Mouse (Mus musculus): ENCODE results near the gene Rab17. TPM values are rescaled to one million over a fixed set of nuclear protein-coding genes. Genes with fewer than 3 reads are reported as not detected.

Rab17 gene
- polyA plus RNA-seq, 1 experiment from 2014 or later = 0.71 TPM

- no peak for ATAC-seq (ENCODE audit: low FRiP score)
- Histone ChIP-seq H3K9ac (no peak overlapping the region), H3K4me1 (no peaks in the 10 kb centered on the region), H3K36me3 (no peaks in the 10 kb centered on the region), H3K4me2 (replicated peaks) (no peak overlapping the region), H3K9me3 (replicated peaks) (no peaks in the 10 kb centered on the region), H3K4me3 (no peak overlapping the region), H3K27ac (no peak overlapping the region), H3K27me3 (0 out of 2 replicates have a peak, but pooled peaks cover 3% of the 10 kb centered on the region)
- WGBS = 74% methylated on average over 11 of the region's 11 CpGs
These were observed 15.8 kb downstream of the Rab17 start for GRCm38 (mm10) chr1:90953688-90954087.

DNA sequence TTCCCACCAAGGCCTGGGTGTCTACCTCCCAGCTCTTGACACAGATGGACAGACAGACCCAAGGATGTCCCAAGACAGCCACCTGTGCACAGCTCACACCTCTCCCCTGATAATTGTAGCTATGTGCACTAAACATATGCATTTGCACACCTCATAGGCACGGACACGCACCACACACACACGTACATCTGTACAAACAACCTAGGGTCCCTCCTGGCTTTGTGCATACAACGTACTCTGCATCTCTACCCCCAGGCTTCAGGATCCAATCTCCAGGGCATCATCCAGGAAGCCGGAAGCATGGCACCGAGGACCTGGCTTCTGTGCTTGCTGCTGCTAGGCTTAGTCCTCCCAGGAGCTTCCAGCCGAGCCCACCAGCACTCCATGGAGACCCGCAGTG is 16.7 kb downstream of the Rab17 start, which contains the start of gene Prlh:
Gene Prlh (plus strand): TSS at position 301 of the 400 bp plus-strand sequence.
- 85% methylated on average over 8 of the region's 8 CpGs for WGBS
- Histone ChIP-seq H3K27ac (no peak within 1 kb of the TSS), H3K4me3 (no peak within 1 kb of the TSS), H3K27me3 (no peaks in the 10 kb centered on the region), H3K36me3 (no peaks in the 10 kb centered on the region), H3K4me2 (replicated peaks) (no peak within 1 kb of the TSS), H3K9me3 (replicated peaks) (no peaks in the 10 kb centered on the region), H3K9ac (no peak within 1 kb of the TSS), H3K4me1 (no peaks in the 10 kb centered on the region)
- no peak for ATAC-seq (ENCODE audit: low FRiP score)

GRCm38 (mm10) chr1:90951670-90952069 is 17.8 kb downstream of the Rab17 start:
- no peaks in the 10 kb centered on the region for H3K4me1 ChIP-seq
- no peak overlapping the region for H3K27ac ChIP-seq
- no peaks in the 10 kb centered on the region for H3K9me3 ChIP-seq (replicated peaks)
- no peak overlapping the region for H3K9ac ChIP-seq
- no peak for ATAC-seq (ENCODE audit: low FRiP score)
- H3K27me3 ChIP-seq = no peaks in the 10 kb centered on the region
- no peak overlapping the region for H3K4me2 ChIP-seq (replicated peaks)
- H3K36me3 ChIP-seq = no peaks in the 10 kb centered on the region
- H3K4me3 ChIP-seq = no peak overlapping the region
- 80% methylated on average over 7 of the region's 7 CpGs for WGBS

- H3K27ac ChIP-seq = no peak overlapping the region
- no peaks in the 10 kb centered on the region for H3K27me3 ChIP-seq
- H3K36me3 ChIP-seq = no peaks in the 10 kb centered on the region
- H3K4me1 ChIP-seq = no peaks in the 10 kb centered on the region
- H3K9me3 ChIP-seq (replicated peaks) = no peaks in the 10 kb centered on the region
- no peak for ATAC-seq (ENCODE audit: low FRiP score)
- H3K4me2 ChIP-seq (replicated peaks) = no peak overlapping the region
- H3K4me3 ChIP-seq = no peak overlapping the region
- no peak overlapping the region for H3K9ac ChIP-seq
- 81% methylated on average over 9 of the region's 9 CpGs for WGBS
These were observed 20.2 kb downstream of the Rab17 start for GRCm38 (mm10) chr1:90949309-90949708.

DNA sequence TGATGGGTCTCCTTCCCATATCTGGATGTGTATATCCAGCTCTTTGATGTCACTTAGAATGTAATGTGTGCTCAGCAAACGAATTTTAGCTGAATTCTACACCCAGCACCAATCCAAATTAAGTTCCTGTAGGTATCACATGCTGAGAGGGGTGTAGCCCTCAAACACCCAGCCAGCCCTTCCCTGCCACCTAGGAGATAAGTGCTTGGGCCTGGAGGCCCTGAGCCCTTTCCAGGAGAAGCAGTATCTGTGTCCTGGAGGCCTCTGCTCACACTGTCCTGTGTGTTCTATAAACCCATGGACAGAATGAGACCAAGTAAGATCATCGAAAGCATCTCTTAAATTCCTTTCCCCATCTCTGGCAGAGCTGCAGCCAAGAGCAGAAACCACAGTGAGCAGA is 22.2 kb downstream of the Rab17 start:
- Histone ChIP-seq H3K27ac (no peak overlapping the region), H3K9me3 (replicated peaks) (no peaks in the 10 kb centered on the region), H3K4me1 (no peaks in the 10 kb centered on the region), H3K36me3 (no peaks in the 10 kb centered on the region), H3K27me3 (no peaks in the 10 kb centered on the region), H3K4me3 (no peak overlapping the region), H3K4me2 (replicated peaks) (no peak overlapping the region), H3K9ac (no peak overlapping the region)
- no peak for ATAC-seq (ENCODE audit: low FRiP score)
- WGBS = 70% methylated on average over 2 of the region's 2 CpGs

- no peaks in the 10 kb centered on the region for H3K4me1 ChIP-seq
- H3K36me3 ChIP-seq = no peaks in the 10 kb centered on the region
- ATAC-seq (ENCODE audit: low FRiP score) = no peak
- 45% methylated on average over 10 of the region's 10 CpGs for WGBS
- H3K27me3 ChIP-seq = no peaks in the 10 kb centered on the region
- no peak overlapping the region for H3K27ac ChIP-seq
- H3K4me2 ChIP-seq (replicated peaks) = no peak overlapping the region
- H3K9ac ChIP-seq = no peak overlapping the region
- no peaks in the 10 kb centered on the region for H3K9me3 ChIP-seq (replicated peaks)
- no peak overlapping the region for H3K4me3 ChIP-seq
These were observed 24.3 kb downstream of the Rab17 start for GRCm38 (mm10) chr1:90945171-90945570.

DNA sequence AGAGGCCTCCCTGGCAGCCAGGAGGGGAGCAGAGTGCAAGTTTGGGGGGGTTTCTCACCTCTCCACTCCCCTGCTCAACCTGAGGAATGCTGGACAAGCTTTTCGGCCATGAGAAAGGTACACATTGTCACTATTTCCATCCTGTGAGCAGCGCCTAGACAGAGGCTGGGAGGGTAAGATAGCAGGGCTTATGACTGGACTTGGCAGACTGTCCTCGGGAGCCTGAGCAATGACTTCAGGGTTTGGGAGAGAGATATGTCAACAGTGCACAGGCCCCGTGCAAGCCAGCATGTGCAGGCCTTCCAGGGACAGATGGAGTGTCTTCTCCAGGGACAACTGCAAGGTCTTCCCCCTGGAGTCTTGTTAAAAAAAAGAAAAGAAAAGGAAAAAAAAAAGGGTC is 29.5 kb downstream of the Rab17 start:
- Histone ChIP-seq H3K4me1 (no peaks in the 10 kb centered on the region), H3K9ac (no peak overlapping the region), H3K36me3 (no peaks in the 10 kb centered on the region), H3K27ac (no peak overlapping the region), H3K4me2 (replicated peaks) (no peak overlapping the region), H3K9me3 (replicated peaks) (no peaks in the 10 kb centered on the region), H3K4me3 (no peak overlapping the region), H3K27me3 (no peaks in the 10 kb centered on the region)
- ATAC-seq (ENCODE audit: low FRiP score) = no peak
- WGBS = 84% methylated on average over 4 of the region's 4 CpGs

DNA sequence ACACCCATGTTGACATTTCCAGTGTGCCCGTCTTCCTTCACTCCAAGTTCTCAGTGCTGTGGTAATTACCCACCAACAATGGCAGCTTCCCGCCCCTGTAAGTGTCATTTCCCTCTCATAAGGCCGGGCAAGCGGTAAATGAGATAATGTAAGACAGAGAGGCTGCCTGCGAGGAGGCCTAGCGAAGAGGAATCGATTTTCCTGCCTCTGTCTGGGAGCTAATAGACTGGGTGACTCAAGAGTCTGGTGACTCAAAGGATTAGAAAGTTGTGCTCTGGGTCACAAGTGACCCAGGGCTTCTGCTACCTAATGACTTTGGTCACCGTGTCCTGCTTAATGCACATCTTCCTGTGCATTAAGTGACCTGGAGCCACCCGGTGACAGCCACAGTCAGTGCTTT is 32.5 kb downstream of the Rab17 start:
- ATAC-seq (ENCODE audit: low FRiP score) = no peak
- WGBS = 80% methylated on average over 9 of the region's 9 CpGs
- Histone ChIP-seq H3K4me3 (no peak overlapping the region), H3K36me3 (no peaks in the 10 kb centered on the region), H3K4me1 (no peaks in the 10 kb centered on the region), H3K4me2 (replicated peaks) (no peak overlapping the region), H3K9ac (no peak overlapping the region), H3K9me3 (replicated peaks) (no peaks in the 10 kb centered on the region), H3K27me3 (no peaks in the 10 kb centered on the region), H3K27ac (no peak overlapping the region)

- Histone ChIP-seq H3K9me3 (replicated peaks) (no peaks in the 10 kb centered on the region), H3K27ac (no peak overlapping the region), H3K4me3 (no peak overlapping the region), H3K36me3 (no peaks in the 10 kb centered on the region), H3K9ac (no peak overlapping the region), H3K27me3 (peaks cover 4% of the 10 kb centered on the region; the same call in 1 of the 2 replicates), H3K4me1 (peaks cover 2% of the 10 kb centered on the region; the same call in 1 of the 2 replicates), H3K4me2 (replicated peaks) (no peak overlapping the region)
- no peak for ATAC-seq (ENCODE audit: low FRiP score)
- 78% methylated on average over 5 of the region's 5 CpGs for WGBS
These were observed 36.5 kb downstream of the Rab17 start for GRCm38 (mm10) chr1:90933001-90933400.

- H3K9ac ChIP-seq = no peak overlapping the region
- 0 out of 2 replicates have a peak, but pooled peaks have one; percentile 67 for ATAC-seq (ENCODE audit: low FRiP score)
These were observed 40.9 kb downstream of the Rab17 start for GRCm38 (mm10) chr1:90928575-90928934.

DNA sequence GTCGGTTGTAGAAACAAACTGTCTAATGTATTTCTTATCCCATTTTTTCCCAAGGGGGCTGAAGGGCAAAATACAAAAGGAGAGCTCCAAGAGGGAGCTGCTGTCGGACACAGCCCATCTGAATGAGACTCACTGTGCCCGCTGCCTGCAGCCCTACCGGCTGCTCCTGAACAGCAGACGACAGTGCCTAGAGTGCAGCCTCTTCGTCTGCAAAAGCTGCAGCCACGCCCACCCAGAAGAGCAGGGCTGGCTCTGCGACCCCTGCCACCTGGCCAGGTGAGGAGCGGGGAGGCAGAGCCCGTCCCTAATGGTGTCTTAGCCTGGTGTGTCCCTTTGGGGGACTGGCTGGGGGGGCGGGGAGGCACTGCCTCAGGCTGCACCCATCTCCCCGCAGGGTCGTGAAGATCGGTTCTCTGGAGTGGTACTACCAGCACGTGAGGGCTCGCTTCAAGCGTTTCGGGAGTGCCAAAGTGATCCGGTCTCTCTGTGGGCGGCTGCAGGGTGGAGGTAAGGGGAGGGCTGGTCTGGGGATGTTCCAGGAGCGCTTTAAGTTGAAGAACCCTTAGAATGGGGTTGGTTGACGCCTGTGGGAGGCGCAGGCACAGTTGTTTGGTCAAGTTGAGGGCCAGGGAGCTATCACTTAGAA is 41.4 kb downstream of the Rab17 start:
- 0 out of 2 replicates have a peak, but pooled peaks have one; percentile 48 for ATAC-seq (ENCODE audit: low FRiP score)
- Histone ChIP-seq H3K36me3 (no peaks in the 10 kb centered on the region), H3K4me3 (peak overlapping the region; percentile 8), H3K27me3 (peaks cover 7% of the 10 kb centered on the region), H3K9me3 (replicated peaks) (no peaks in the 10 kb centered on the region), H3K4me2 (replicated peaks) (peak overlapping the region; percentile 54), H3K9ac (peak overlapping the region; percentile 37; the same call in 1 of the 2 replicates), H3K27ac (no peak overlapping the region), H3K4me1 (peaks cover 3% of the 10 kb centered on the region; the same call in 1 of the 2 replicates)
- WGBS = 2% methylated on average over 23 of the region's 23 CpGs

More at GRCm38 (mm10) chr1:90928575-90928934, 40.9 kb downstream of the Rab17 start:
- no peak overlapping the region for H3K27ac ChIP-seq
- H3K4me2 ChIP-seq (replicated peaks) = peak overlapping the region; percentile 54
- H3K4me1 ChIP-seq = peaks cover 3% of the 10 kb centered on the region; the same call in 1 of the 2 replicates
- H3K36me3 ChIP-seq = no peaks in the 10 kb centered on the region
- peak overlapping the region; percentile 8; the same call in 1 of the 2 replicates for H3K4me3 ChIP-seq
- WGBS = 6% methylated on average over 6 of the region's 6 CpGs
- no peaks in the 10 kb centered on the region for H3K9me3 ChIP-seq (replicated peaks)
- H3K27me3 ChIP-seq = peaks cover 7% of the 10 kb centered on the region

DNA sequence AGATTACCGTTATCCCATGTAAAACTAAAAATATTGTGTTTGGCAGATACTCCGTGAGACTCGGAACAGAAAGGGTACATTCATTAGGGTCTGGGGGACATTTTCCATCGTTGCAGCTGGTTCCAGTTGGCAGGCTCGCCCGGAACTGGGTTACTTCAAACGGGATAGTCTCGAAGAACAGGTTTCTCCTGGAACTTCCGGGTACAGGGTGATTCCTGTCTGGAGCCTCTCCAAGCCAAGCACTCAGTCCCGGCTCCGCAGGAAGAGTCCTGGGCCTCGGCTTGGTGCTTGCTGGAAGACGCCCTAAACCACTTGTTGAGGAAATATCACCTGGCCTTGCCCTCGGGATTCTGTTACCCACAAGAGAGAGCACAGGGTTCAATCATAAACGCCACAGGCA is 42.2 kb downstream of the Rab17 start:
- no peak overlapping the region for H3K4me3 ChIP-seq
- H3K4me1 ChIP-seq = peaks cover 3% of the 10 kb centered on the region; the same call in 1 of the 2 replicates
- 58% methylated on average over 15 of the region's 15 CpGs for WGBS
- H3K36me3 ChIP-seq = no peaks in the 10 kb centered on the region
- H3K9me3 ChIP-seq (replicated peaks) = no peaks in the 10 kb centered on the region
- no peak for ATAC-seq (ENCODE audit: low FRiP score)
- no peak overlapping the region for H3K4me2 ChIP-seq (replicated peaks)
- H3K27ac ChIP-seq = no peak overlapping the region
- no peak overlapping the region for H3K9ac ChIP-seq
- H3K27me3 ChIP-seq = peaks cover 7% of the 10 kb centered on the region

- no peak for ATAC-seq (ENCODE audit: low FRiP score)
- Histone ChIP-seq H3K27me3 (peaks cover 7% of the 10 kb centered on the region), H3K9me3 (replicated peaks) (no peaks in the 10 kb centered on the region), H3K36me3 (no peaks in the 10 kb centered on the region), H3K9ac (no peak overlapping the region), H3K4me1 (peaks cover 3% of the 10 kb centered on the region; the same call in 1 of the 2 replicates), H3K4me3 (no peak overlapping the region), H3K27ac (no peak overlapping the region), H3K4me2 (replicated peaks) (no peak overlapping the region)
- 88% methylated on average over 4 of the region's 4 CpGs for WGBS
These were observed 43.4 kb downstream of the Rab17 start for GRCm38 (mm10) chr1:90926030-90926429.
